Mouse (Mus musculus) forebrain, embryonic 11.5 days (tissue): ENCODE data around the gene Stradb. TPM values are rescaled to one million over a fixed set of nuclear protein-coding genes. Genes with fewer than 3 reads are reported as not detected.

Source experiments
- ATAC-seq: fragments of 200-750 bp; cut with Nextera tagmentation; replicated peaks from 2 replicates; pipeline ENCODE4 v1.8.0; 2017; ENCODE audit warnings: moderate TSS enrichment; ENCODE audit not compliant: low FRiP score
- DNase-seq: peaks from one replicate; pipeline ENCODE4 v3.0.0-alpha.2; 2017; ENCODE audit warnings: low spot score
- H3K27ac ChIP-seq: fragments of 300-500 bp; sonication (generic); 2 replicates; pipeline ENCODE4 v1.5.1; 2014; ENCODE audit warnings: low read depth, low read length
- H3K27me3 ChIP-seq: fragments of 300-500 bp; sonication (generic); 2 replicates; pipeline ENCODE4 v1.6.1; 2014; ENCODE audit warnings: mild to moderate bottlenecking, low read length, mixed read lengths; ENCODE audit not compliant: control insufficient read depth, insufficient read depth
- H3K36me3 ChIP-seq: fragments of 300-500 bp; sonication (generic); 2 replicates; pipeline ENCODE4 v1.6.1; 2014; ENCODE audit warnings: mild to moderate bottlenecking, low read length, moderate library complexity, mixed read lengths; ENCODE audit not compliant: control insufficient read depth, insufficient read depth
- H3K4me1 ChIP-seq: fragments of 300-500 bp; sonication (generic); replicated peaks from 2 replicates; pipeline ENCODE4 v1.6.1; 2014; ENCODE audit warnings: low read length, mixed read lengths; ENCODE audit not compliant: control insufficient read depth, insufficient read depth
- H3K4me2 ChIP-seq: fragments of 300-500 bp; sonication (generic); 2 replicates; pipeline ENCODE4 v1.6.1; 2014; ENCODE audit warnings: low read depth, mild to moderate bottlenecking, low read length, moderate library complexity, mixed read lengths; ENCODE audit not compliant: severe bottlenecking
- H3K4me3 ChIP-seq: fragments of 300-500 bp; sonication (generic); 2 replicates; pipeline ENCODE4 v1.5.1; 2014; ENCODE audit warnings: low read depth, low read length
- H3K9ac ChIP-seq: fragments of 300-500 bp; sonication (generic); 2 replicates; pipeline ENCODE4 v1.6.1; 2014; ENCODE audit warnings: low read length
- H3K9me3 ChIP-seq: fragments of 300-500 bp; sonication (generic); 2 replicates; pipeline ENCODE4 v1.6.1; 2016; ENCODE audit warnings: low read length, mixed read lengths; ENCODE audit not compliant: control insufficient read depth
- WGBS: fragments of 180-500 bp; shearing (Covaris S2); extraction: QIAGEN DNeasy Blood & Tissue Kit; methylation state at CpG from one replicate; pipeline ENCODE4 v1.1.7; 2014; 5-methylcytosine and 5-hydroxymethylcytosine counted together
- polyA plus RNA-seq: library from polyadenylated mRNA; unstranded; fragments of >200 nt; fragmentation: Nextera tagmentation; extraction: Ambion mirVana; gene quantifications from 2 replicates; pipeline ENCODE4 v1.2.1, GENCODE M21; 2014

Gene Stradb
- polyA plus RNA-seq, 1 experiment from 2014 or later: 35.4 TPM

- no peaks in the 10 kb centered on the region for H3K9me3 ChIP-seq
- H3K4me2 ChIP-seq: no peak overlapping the region
- DNase-seq (no peak), ATAC-seq (no peak)
- no peak overlapping the region for H3K4me3 ChIP-seq
- no peaks in the 10 kb centered on the region for H3K27me3 ChIP-seq
- 83% methylated on average over 5 of the region's 5 CpGs for WGBS
- no peak overlapping the region for H3K9ac ChIP-seq
- H3K27ac ChIP-seq: no peak overlapping the region
- no peaks in the 10 kb centered on the region for H3K36me3 ChIP-seq
- no peaks in the 10 kb centered on the region for H3K4me1 ChIP-seq
These were observed 64.4 kb downstream of the Stradb start for GRCm38 (mm10) chr1:59037723-59038122.

Other genes with a start within 250 kb of the Stradb start
- gene Casp8, start 178.1 kb upstream of the Stradb start, polyA plus RNA-seq: 11.9 and 12.6 TPM in 2 replicates
- 10.3 and 12.0 TPM in 2 replicates for gene Trak2, start 92 bp upstream of the Stradb start, polyA plus RNA-seq
- gene C2cd6, start 121.4 kb downstream of the Stradb start, polyA plus RNA-seq: not detected in 2 replicates
- 54.9 TPM in 2 replicates for gene Tmem237, start 146.9 kb downstream of the Stradb start, polyA plus RNA-seq
- gene Mpp4, start 189.9 kb downstream of the Stradb start, polyA plus RNA-seq: 0.61 and 0.69 TPM in 2 replicates